Mouse (Mus musculus): ENCODE results near the gene Chtf18.

The Chtf18 gene

GRCm38 (mm10) chr17:25732082-25732481 lies 4.9 kb upstream of the Chtf18 start:
- peak; percentile 88 to 90 for DNase-seq

- no peak for DNase-seq
Measured at GRCm38 (mm10) chr17:25728009-25728270, 721 bp upstream of the Chtf18 start.

GRCm38 (mm10) chr17:25725264-25725663 lies 2.0 kb downstream of the Chtf18 start:
- DNase-seq, result no peak

- DNase-seq, result no peak
Measured at GRCm38 (mm10) chr17:25723919-25724318, 3.3 kb downstream of the Chtf18 start.

GRCm38 (mm10) chr17:25723470-25723869 lies 3.7 kb downstream of the Chtf18 start:
- no peak for DNase-seq

- DNase-seq, result no peak
Measured at GRCm38 (mm10) chr17:25721476-25721875, 5.7 kb downstream of the Chtf18 start.

- DNase-seq, result no peak
Measured at GRCm38 (mm10) chr17:25717691-25718090, 9.5 kb downstream of the Chtf18 start.

GRCm38 (mm10) chr17:25716711-25717637 lies 10.2 kb downstream of the Chtf18 start, which contains the start of gene Gng13:
Gene Gng13 (plus strand): TSS chr17:25717171.
- no peak for DNase-seq

GRCm38 (mm10) chr17:25716130-25716529 lies 11.1 kb downstream of the Chtf18 start:
- no peak for DNase-seq

GRCm38 (mm10) chr17:25715627-25716026 lies 11.6 kb downstream of the Chtf18 start:
- DNase-seq, result no peak

- no peak for DNase-seq
Measured at GRCm38 (mm10) chr17:25711136-25711535, 16.1 kb downstream of the Chtf18 start.

GRCm38 (mm10) chr17:25709994-25710393 lies 17.2 kb downstream of the Chtf18 start:
- DNase-seq, result no peak

GRCm38 (mm10) chr17:25700863-25701496 lies 26.2 kb downstream of the Chtf18 start:
- DNase-seq, result peak; percentile 32 to 40

- DNase-seq, result peak; percentile 78
Measured at GRCm38 (mm10) chr17:25698446-25698845, 28.8 kb downstream of the Chtf18 start.

GRCm38 (mm10) chr17:25696263-25696662 lies 31.0 kb downstream of the Chtf18 start:
- DNase-seq, result no peak

GRCm38 (mm10) chr17:25688922-25689321 lies 38.3 kb downstream of the Chtf18 start:
- no peak for DNase-seq

GRCm38 (mm10) chr17:25686323-25686722 lies 40.9 kb downstream of the Chtf18 start:
- peak in 1 of 2 experiments; percentile 25 for DNase-seq

GRCm38 (mm10) chr17:25681636-25682035 lies 45.6 kb downstream of the Chtf18 start:
- no peak for DNase-seq

GRCm38 (mm10) chr17:25679818-25680217 lies 47.4 kb downstream of the Chtf18 start:
- DNase-seq, result no peak

- peak; percentile 63 for DNase-seq
Measured at GRCm38 (mm10) chr17:25677969-25678368, 49.2 kb downstream of the Chtf18 start.

- DNase-seq, result no peak
Measured at GRCm38 (mm10) chr17:25672982-25673381, 54.2 kb downstream of the Chtf18 start.
